Mouse (Mus musculus) lung, embryonic 14.5 days (tissue): ENCODE data around the gene Snrnp35. TPM values are rescaled to one million over a fixed set of nuclear protein-coding genes. Genes with fewer than 3 reads are reported as not detected.

Experiments
- ATAC-seq: fragments of 200-750 bp; cut with Nextera tagmentation; 2 replicates; pipeline ENCODE4 v1.8.0; 2017; ENCODE audit warnings: mild to moderate bottlenecking, moderate TSS enrichment, moderate library complexity; ENCODE audit not compliant: insufficient read depth
- DNase-seq: peaks from one replicate; pipeline ENCODE4 v3.0.0-alpha.2; 2015
- H3K27ac ChIP-seq: fragments of 300-500 bp; sonication (generic); 2 replicates; pipeline ENCODE4 v1.5.1; 2014; ENCODE audit warnings: low read depth, mild to moderate bottlenecking, moderate library complexity
- H3K27me3 ChIP-seq: fragments of 300-500 bp; sonication (generic); 2 replicates; pipeline ENCODE4 v1.6.1; 2014; ENCODE audit warnings: low read length, control low read depth; ENCODE audit not compliant: insufficient read depth
- H3K36me3 ChIP-seq: fragments of 300-500 bp; sonication (generic); 2 replicates; pipeline ENCODE4 v1.6.1; 2014; ENCODE audit warnings: control low read depth; ENCODE audit not compliant: insufficient read depth
- H3K4me1 ChIP-seq: fragments of 300-500 bp; sonication (generic); 2 replicates; pipeline ENCODE4 v1.6.1; 2014; ENCODE audit warnings: antibody characterized with exemption, control low read depth; ENCODE audit not compliant: insufficient read depth
- H3K4me2 ChIP-seq: fragments of 300-500 bp; sonication (generic); 2 replicates; pipeline ENCODE4 v1.6.1; 2014; ENCODE audit warnings: mild to moderate bottlenecking
- H3K4me3 ChIP-seq: fragments of 300-500 bp; sonication (generic); 2 replicates; pipeline ENCODE4 v1.5.1; 2014; ENCODE audit warnings: low read depth, low read length
- H3K9ac ChIP-seq: fragments of 300-500 bp; sonication (generic); 2 replicates; pipeline ENCODE4 v1.6.1; 2014
- H3K9me3 ChIP-seq: fragments of 300-500 bp; sonication (generic); 2 replicates; pipeline ENCODE4 v1.6.1; 2016; ENCODE audit warnings: low read depth, low read length, control low read depth
- CTCF ChIP-seq: IDR thresholded peaks from 2 replicates; pipeline ENCODE4 v1.5.1; 2016; ENCODE audit warnings: antibody characterized with exemption, low read depth
- WGBS: fragments of 180-500 bp; shearing (Covaris S2); extraction: QIAGEN DNeasy Blood & Tissue Kit; methylation state at CpG from one replicate; pipeline ENCODE4 v1.1.7; 2014; 5-methylcytosine and 5-hydroxymethylcytosine counted together
- polyA plus RNA-seq: library from polyadenylated mRNA; unstranded; fragments of >200 nt; fragmentation: Nextera tagmentation; extraction: Ambion mirVana; gene quantifications from 2 replicates; pipeline ENCODE4 v1.2.1, GENCODE M21; 2014

Snrnp35 gene
- polyA plus RNA-seq, 1 experiment from 2014 or later, result 10.8 TPM

GRCm38 (mm10) chr5:124478873-124479204 is 4.1 kb upstream of the Snrnp35 start:
- no peak overlapping the region; the same call in 1 of the 2 replicates for H3K4me3 ChIP-seq
- no peak for DNase-seq
- peaks cover 4% of the 10 kb centered on the region for H3K4me1 ChIP-seq
- WGBS, result 69% methylated on average over 1 of the region's 1 CpGs
- no peak overlapping the region for H3K9ac ChIP-seq
- peak overlapping the region; percentile 64 for H3K27ac ChIP-seq
- no peaks in the 10 kb centered on the region for H3K9me3 ChIP-seq
- TF ChIP-seq CTCF, result no peak
- H3K36me3 ChIP-seq, result no peaks in the 10 kb centered on the region
- H3K4me2 ChIP-seq, result peak overlapping the region; percentile 84
- no peak for ATAC-seq
- H3K27me3 ChIP-seq, result no peaks in the 10 kb centered on the region

- TF ChIP-seq CTCF, result no peak
- WGBS, result 61% methylated on average over 4 of the region's 4 CpGs
- Histone ChIP-seq H3K36me3 (no peaks in the 10 kb centered on the region), H3K4me1 (peaks cover 4% of the 10 kb centered on the region), H3K4me3 (no peak overlapping the region), H3K9ac (no peak overlapping the region), H3K4me2 (no peak overlapping the region), H3K27me3 (no peaks in the 10 kb centered on the region), H3K9me3 (no peaks in the 10 kb centered on the region), H3K27ac (no peak overlapping the region)
- ATAC-seq, result no peak
- no peak for DNase-seq
Observed at GRCm38 (mm10) chr5:124480119-124480518, 2.8 kb upstream of the Snrnp35 start.

DNA sequence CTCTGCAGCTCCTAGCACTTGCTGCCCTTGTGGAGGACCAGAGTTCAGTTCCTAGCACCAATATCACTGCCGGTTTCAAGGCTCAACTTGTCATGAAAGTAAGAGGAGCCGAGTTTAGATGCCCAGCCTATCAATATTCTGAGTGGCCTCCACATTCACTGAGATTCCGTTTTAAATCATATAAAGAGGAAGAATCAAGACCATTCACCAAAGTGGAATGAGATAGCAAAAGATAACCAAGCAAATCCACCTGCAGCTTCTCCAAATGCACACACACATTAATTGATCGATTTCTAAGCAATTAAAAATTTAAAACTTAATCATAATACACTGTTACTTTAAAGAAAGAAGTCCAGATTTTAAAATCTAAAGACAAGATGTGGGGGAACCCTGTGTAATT is 1.2 kb upstream of the Snrnp35 start:
- no peak overlapping the region for H3K9ac ChIP-seq
- H3K4me2 ChIP-seq, result no peak overlapping the region
- H3K27me3 ChIP-seq, result no peaks in the 10 kb centered on the region
- WGBS, result 87% methylated on average over 4 of the region's 4 CpGs
- H3K9me3 ChIP-seq, result no peaks in the 10 kb centered on the region
- H3K4me1 ChIP-seq, result peaks cover 4% of the 10 kb centered on the region
- no peak overlapping the region for H3K27ac ChIP-seq
- TF ChIP-seq CTCF, result no peak
- no peaks in the 10 kb centered on the region for H3K36me3 ChIP-seq
- DNase-seq, result no peak
- no peak for ATAC-seq
- H3K4me3 ChIP-seq, result no peak overlapping the region

DNA sequence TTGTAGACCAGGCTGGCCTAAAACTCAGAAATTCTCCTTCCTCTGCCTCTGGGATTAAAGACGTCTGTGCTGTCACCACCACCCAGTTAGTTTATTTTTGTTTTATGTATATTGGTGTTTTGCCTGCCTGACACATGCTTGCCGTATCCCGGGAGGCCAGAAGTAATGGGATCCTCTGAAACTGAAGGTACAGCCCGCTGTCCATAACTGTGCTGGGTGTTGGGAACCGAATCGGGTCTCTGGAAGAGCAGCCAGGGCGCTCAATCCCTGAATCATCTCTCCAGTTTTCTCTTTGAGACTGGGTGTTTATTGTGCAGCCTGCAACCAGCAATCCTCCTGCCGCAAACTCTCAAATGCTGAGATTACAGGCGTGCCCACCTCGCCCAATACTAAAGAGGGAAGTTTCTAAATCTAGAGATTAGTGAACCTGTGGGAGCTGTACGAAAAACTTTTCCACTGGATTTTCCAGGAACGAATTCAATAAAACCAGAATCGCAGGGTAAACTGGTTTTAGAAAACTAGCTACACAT is 433 bp upstream of the Snrnp35 start:
- peak overlapping the region; percentile 66 for H3K4me3 ChIP-seq
- H3K27me3 ChIP-seq, result no peaks in the 10 kb centered on the region
- DNase-seq (peak; percentile 12), ATAC-seq (no peak)
- H3K9me3 ChIP-seq, result no peaks in the 10 kb centered on the region
- H3K27ac ChIP-seq, result peak overlapping the region; percentile 100
- no peaks in the 10 kb centered on the region for H3K36me3 ChIP-seq
- WGBS, result 3% methylated on average over 13 of the region's 13 CpGs
- peak overlapping the region; percentile 78 for H3K4me2 ChIP-seq
- peak overlapping the region; percentile 91 for H3K9ac ChIP-seq
- peaks cover 4% of the 10 kb centered on the region for H3K4me1 ChIP-seq
- TF ChIP-seq CTCF, result no peak

GRCm38 (mm10) chr5:124483655-124484396 is 892 bp downstream of the Snrnp35 start:
- Histone ChIP-seq H3K27ac (peak overlapping the region; percentile 100), H3K4me3 (peak overlapping the region; percentile 66), H3K9ac (peak overlapping the region; percentile 91), H3K36me3 (no peaks in the 10 kb centered on the region), H3K27me3 (no peaks in the 10 kb centered on the region), H3K4me1 (no peaks in the 10 kb centered on the region; the same call in 1 of the 2 replicates), H3K4me2 (peak overlapping the region; percentile 78), H3K9me3 (no peaks in the 10 kb centered on the region)
- DNase-seq, result no peak
- TF ChIP-seq CTCF, result peak; percentile 15; the same call in 1 of the 2 replicates
- WGBS, result 6% methylated on average over 15 of the region's 15 CpGs
- ATAC-seq, result peak; percentile 38

DNA sequence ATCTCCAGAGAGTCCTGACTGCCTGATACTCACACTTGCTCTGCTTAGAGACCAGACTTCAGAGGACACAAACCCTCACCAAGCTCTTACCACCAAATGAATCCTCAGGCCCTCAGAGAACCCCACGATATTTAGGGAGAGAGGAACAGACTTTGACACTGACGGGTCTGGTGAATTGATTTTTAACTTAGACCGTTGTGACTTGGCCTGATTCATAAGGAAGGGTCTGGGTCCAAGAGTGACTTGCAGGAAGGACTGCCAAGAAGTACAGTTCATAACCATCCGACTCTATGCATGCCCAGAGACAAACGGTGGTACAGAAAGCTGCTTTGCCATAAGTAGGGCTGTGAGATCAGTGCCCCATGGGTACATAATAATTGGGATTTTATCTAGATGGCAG is 2.7 kb downstream of the Snrnp35 start:
- 84% methylated on average over 5 of the region's 5 CpGs for WGBS

GRCm38 (mm10) chr5:124488885-124489284 is 6.0 kb downstream of the Snrnp35 start:
- ATAC-seq, result no peak

More for the DNA sequence above, 2.7 kb downstream of the Snrnp35 start:
- Histone ChIP-seq H3K36me3 (peaks cover 12% of the 10 kb centered on the region), H3K4me2 (no peak overlapping the region), H3K9me3 (no peaks in the 10 kb centered on the region), H3K27me3 (no peaks in the 10 kb centered on the region), H3K27ac (no peak overlapping the region), H3K9ac (no peak overlapping the region), H3K4me3 (no peak overlapping the region), H3K4me1 (no peaks in the 10 kb centered on the region)
- TF ChIP-seq CTCF, result no peak
- no peak for ATAC-seq
- no peak for DNase-seq

More at GRCm38 (mm10) chr5:124488885-124489284, 6.0 kb downstream of the Snrnp35 start:
- Histone ChIP-seq H3K27me3 (no peaks in the 10 kb centered on the region), H3K9me3 (no peaks in the 10 kb centered on the region), H3K4me1 (no peaks in the 10 kb centered on the region), H3K4me3 (no peak overlapping the region), H3K4me2 (no peak overlapping the region), H3K27ac (no peak overlapping the region), H3K36me3 (peaks cover 43% of the 10 kb centered on the region), H3K9ac (no peak overlapping the region)
- 80% methylated on average over 3 of the region's 3 CpGs for WGBS
- no peak for DNase-seq
- no peak for TF ChIP-seq CTCF
